Mouse (Mus musculus): Measurements from ENCODE around the gene Ddx39.

Gene Ddx39

GRCm38 (mm10) chr8:83699566-83699965, 15.4 kb upstream of the Ddx39 start:
- no peak for DNase-seq (ENCODE audit: low spot score)

- DNase-seq (ENCODE audit: low spot score): peak; percentile 78
Observed at GRCm38 (mm10) chr8:83700423-83701085, 14.4 kb upstream of the Ddx39 start.

GRCm38 (mm10) chr8:83703426-83703825, 11.6 kb upstream of the Ddx39 start:
- no peak for DNase-seq (ENCODE audit: low spot score)

GRCm38 (mm10) chr8:83706411-83706810, 8.6 kb upstream of the Ddx39 start:
- no peak for DNase-seq (ENCODE audit: low spot score)

GRCm38 (mm10) chr8:83707554-83707953, 7.4 kb upstream of the Ddx39 start:
- DNase-seq (ENCODE audit: low spot score): no peak

- no peak for DNase-seq (ENCODE audit: low spot score)
Observed at GRCm38 (mm10) chr8:83714676-83715030, 324 bp upstream of the Ddx39 start.

GRCm38 (mm10) chr8:83715771-83716170, 794 bp downstream of the Ddx39 start:
- DNase-seq (ENCODE audit: low spot score): no peak

GRCm38 (mm10) chr8:83716563-83716962, 1.6 kb downstream of the Ddx39 start:
- no peak for DNase-seq (ENCODE audit: low spot score)

GRCm38 (mm10) chr8:83719048-83719447, 4.1 kb downstream of the Ddx39 start:
- DNase-seq (ENCODE audit: low spot score): no peak

GRCm38 (mm10) chr8:83719693-83720092, 4.7 kb downstream of the Ddx39 start:
- DNase-seq (ENCODE audit: low spot score): no peak

- no peak for DNase-seq (ENCODE audit: low spot score)
Observed at GRCm38 (mm10) chr8:83721405-83722025, 6.5 kb downstream of the Ddx39 start.

- no peak for DNase-seq (ENCODE audit: low spot score)
Observed at GRCm38 (mm10) chr8:83722631-83723030, 7.7 kb downstream of the Ddx39 start.

- DNase-seq (ENCODE audit: low spot score): no peak
Observed at GRCm38 (mm10) chr8:83723447-83724083, 8.6 kb downstream of the Ddx39 start.

GRCm38 (mm10) chr8:83724697-83725482, 9.9 kb downstream of the Ddx39 start:
- peak; percentile 65 for DNase-seq (ENCODE audit: low spot score)

GRCm38 (mm10) chr8:83725521-83726102, 10.6 kb downstream of the Ddx39 start:
- no peak for DNase-seq (ENCODE audit: low spot score)

- DNase-seq (ENCODE audit: low spot score): no peak
Observed at GRCm38 (mm10) chr8:83729009-83729807, 14.2 kb downstream of the Ddx39 start.

GRCm38 (mm10) chr8:83731906-83732305, 16.9 kb downstream of the Ddx39 start:
- DNase-seq (ENCODE audit: low spot score): no peak

- no peak for DNase-seq (ENCODE audit: low spot score)
Observed at GRCm38 (mm10) chr8:83732919-83733318, 17.9 kb downstream of the Ddx39 start.

GRCm38 (mm10) chr8:83736681-83737080, 21.7 kb downstream of the Ddx39 start:
- no peak for DNase-seq (ENCODE audit: low spot score)

- DNase-seq (ENCODE audit: low spot score): no peak
Observed at GRCm38 (mm10) chr8:83737346-83737745, 22.4 kb downstream of the Ddx39 start.

GRCm38 (mm10) chr8:83737852-83738562, 23.0 kb downstream of the Ddx39 start:
- no peak for DNase-seq (ENCODE audit: low spot score)
